In the genomic region with DNA sequence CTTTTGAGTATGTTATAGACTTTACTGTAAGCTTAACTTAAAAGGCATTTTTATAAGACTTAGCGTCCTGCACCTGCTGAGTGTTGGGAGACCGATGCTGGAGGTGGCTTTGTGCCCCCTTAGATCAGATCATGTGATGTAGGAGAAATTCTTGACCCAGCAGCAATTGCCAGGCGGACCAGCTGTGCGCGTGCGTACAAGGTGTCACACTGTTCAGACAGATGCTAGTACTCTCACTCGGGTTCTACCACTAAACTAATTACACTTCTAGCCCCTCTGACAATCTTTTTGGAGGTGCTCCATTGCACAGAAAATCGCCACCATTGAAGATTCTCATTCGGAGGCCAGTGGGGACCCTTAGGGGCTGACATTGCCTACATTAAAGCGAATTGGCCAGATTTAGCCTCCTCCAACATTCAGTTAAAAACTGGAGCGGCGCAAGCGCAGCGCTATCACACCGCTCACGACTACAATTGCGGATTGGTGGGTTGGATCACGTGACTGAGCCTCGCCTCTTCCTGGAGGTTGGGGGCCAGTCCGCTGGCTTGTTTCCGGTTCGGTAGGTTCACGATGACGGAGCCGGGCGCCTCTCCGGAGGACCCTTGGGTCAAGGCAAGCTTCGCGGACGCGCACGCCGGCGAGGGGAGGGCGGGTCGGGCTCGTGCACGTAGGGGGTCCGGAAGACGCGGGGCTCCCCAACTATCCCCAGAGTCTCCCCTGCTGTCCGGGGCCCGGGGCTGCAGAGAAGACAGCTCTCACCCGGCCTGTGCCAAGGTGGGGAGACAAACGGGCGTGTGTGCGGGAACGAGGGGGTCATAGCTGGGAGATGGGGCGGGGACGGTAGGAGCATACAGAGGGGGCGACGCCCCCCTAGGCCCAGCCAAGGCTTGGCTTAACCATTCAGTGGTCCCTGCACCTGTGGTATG, we compare ENCODE assay signal across 8 mouse cellular contexts. TPM values are rescaled to one million over a fixed set of nuclear protein-coding genes. Genes with fewer than 3 reads are reported as not detected.
DNase-seq lines count a peak whose midpoint lies in the region; ATAC-seq and TF ChIP-seq lines count a peak whose summit lies in the region.

Mlx (plus strand) TSS at position 522 of the 926 bp plus-strand sequence.

- peak within 1 kb of the TSS; percentile 81 for H3K4me2 ChIP-seq in forebrain, embryonic 13.5 days
- peak within 1 kb of the TSS; percentile 98 for H3K4me2 ChIP-seq in liver, postnatal 0 days (ENCODE audit: low read depth, low read length)
- H3K4me2 ChIP-seq in neural tube, embryonic 14.5 days (ENCODE audit: low read depth, low read length): peak within 1 kb of the TSS; percentile 100

- H3K4me1 ChIP-seq in E14TG2a.4 (replicated peaks; ENCODE audit: low read depth, low read length): peaks cover 60% of the 10 kb centered on the region
- peaks cover 42% of the 10 kb centered on the region for H3K4me1 ChIP-seq in forebrain, embryonic 13.5 days
- peaks cover 36% of the 10 kb centered on the region for H3K4me1 ChIP-seq in liver, postnatal 0 days (ENCODE audit: insufficient read depth)
- peaks cover 27% of the 10 kb centered on the region for H3K4me1 ChIP-seq in neural tube, embryonic 14.5 days (ENCODE audit: control insufficient read depth, insufficient read depth, low read length)

- H3K9me3 ChIP-seq in E14TG2a.4 (ENCODE audit: low read length): no peaks in the 10 kb centered on the region
- H3K9me3 ChIP-seq in forebrain, embryonic 13.5 days (replicated peaks): no peaks in the 10 kb centered on the region
- no peaks in the 10 kb centered on the region for H3K9me3 ChIP-seq in liver, postnatal 0 days (ENCODE audit: low read length)
- no peaks in the 10 kb centered on the region for H3K9me3 ChIP-seq in neural tube, embryonic 14.5 days (ENCODE audit: control insufficient read depth, low read length)

- 1% methylated on average over 52 of the region's 52 CpGs for WGBS in forebrain, embryonic 13.5 days
- WGBS in large intestine, adult 2 months: under 1% methylated on average over 52 of the region's 52 CpGs
- 2% methylated on average over 51 of the region's 52 CpGs for WGBS in liver, postnatal 0 days (ENCODE audit: insufficient replicate concordance)
- under 1% methylated on average over 50 of the region's 52 CpGs for WGBS in neural tube, embryonic 14.5 days

- ATAC-seq in forebrain, embryonic 13.5 days: peak; percentile 85
- peak; percentile 73 for ATAC-seq in liver, postnatal 0 days
- ATAC-seq in neural tube, embryonic 14.5 days (ENCODE audit: low read depth): peak; percentile 85

- peak within 1 kb of the TSS; percentile 93 for H3K9ac ChIP-seq in forebrain, embryonic 13.5 days
- H3K9ac ChIP-seq in liver, postnatal 0 days (replicated peaks): peak within 1 kb of the TSS; percentile 86
- H3K9ac ChIP-seq in neural tube, embryonic 14.5 days (replicated peaks; ENCODE audit: low read depth, low read length): peak within 1 kb of the TSS; percentile 83

- H3K4me3 ChIP-seq in E14TG2a.4 (replicated peaks; ENCODE audit: low read length): peak within 1 kb of the TSS; percentile 90
- peak within 1 kb of the TSS; percentile 84 for H3K4me3 ChIP-seq in forebrain, embryonic 13.5 days
- peak within 1 kb of the TSS; percentile 80 for H3K4me3 ChIP-seq in liver, postnatal 0 days (ENCODE audit: low read depth, low read length)
- H3K4me3 ChIP-seq in neural tube, embryonic 14.5 days (ENCODE audit: low read depth, low read length): peak within 1 kb of the TSS; percentile 75

- intact Hi-C loops in heart, postnatal 10 days (cut with DNase I): no loop called here

- peaks cover 2% of the 10 kb centered on the region for H3K27me3 ChIP-seq in E14TG2a.4 (ENCODE audit: insufficient read depth, low read length)
- no peaks in the 10 kb centered on the region for H3K27me3 ChIP-seq in forebrain, embryonic 13.5 days
- no peaks in the 10 kb centered on the region for H3K27me3 ChIP-seq in liver, postnatal 0 days (ENCODE audit: insufficient read depth, low read length)
- no peaks in the 10 kb centered on the region for H3K27me3 ChIP-seq in neural tube, embryonic 14.5 days (ENCODE audit: control insufficient read depth, insufficient read depth, low read length)

- DNase-seq in c-Kit-positive CD71-positive TER-119-positive erythroid progenitor cells, embryonic 14.5 days (ENCODE audit: low spot score): peak; percentile 90
- peak; percentile 93 to 95 for DNase-seq in heart, postnatal 10 days
- DNase-seq in large intestine, adult 2 months (ENCODE audit: low read depth, low spot score): peak; percentile 92
- DNase-seq in liver, postnatal 0 days: peak; percentile 91
- peak; percentile 90 for DNase-seq in testis, postnatal 10 days (ENCODE audit: low spot score)

- peaks cover 69% of the 10 kb centered on the region for H3K36me3 ChIP-seq in E14TG2a.4 (ENCODE audit: insufficient read depth, low read length)
- H3K36me3 ChIP-seq in forebrain, embryonic 13.5 days (ENCODE audit: poor library complexity, severe bottlenecking): peaks cover 51% of the 10 kb centered on the region
- H3K36me3 ChIP-seq in liver, postnatal 0 days (replicated peaks; ENCODE audit: insufficient read depth, low read length): peaks cover 46% of the 10 kb centered on the region
- H3K36me3 ChIP-seq in neural tube, embryonic 14.5 days (ENCODE audit: control insufficient read depth, insufficient read depth, low read length): peaks cover 34% of the 10 kb centered on the region

- H3K27ac ChIP-seq in forebrain, embryonic 13.5 days: peak within 1 kb of the TSS; percentile 84
- peak within 1 kb of the TSS; percentile 87 for H3K27ac ChIP-seq in liver, postnatal 0 days (ENCODE audit: low read depth)
- H3K27ac ChIP-seq in neural tube, embryonic 14.5 days (ENCODE audit: low read depth, low read length): peak within 1 kb of the TSS; percentile 75

- no peak for TF ChIP-seq CTCF in E14TG2a.4 (conservative IDR thresholded peaks at IDR 0.05; ENCODE audit: low read length)
- no peak for TF ChIP-seq CTCF in liver, postnatal 0 days (IDR thresholded peaks at IDR 0.05; ENCODE audit: low read depth)

- TF ChIP-seq EP300 in liver, postnatal 0 days (IDR thresholded peaks at IDR 0.05; ENCODE audit: low read depth): no peak

RNA-seq across cellular contexts. Expression of gene Mlx, which starts in this region (rescaled TPM):
- 71.1 and 81.2 TPM in 2 replicates for polyA plus RNA-seq in forebrain, embryonic 13.5 days (2015; fragmentation: Nextera tagmentation; extraction: Ambion mirVana)
- 10 to 100 TPM; 14.1 to 18.1 TPM for total RNA-seq in heart, postnatal 10 days (2021)
- 144 and 164 TPM in 2 replicates for polyA plus RNA-seq in large intestine, adult 2 months (2012; rRNA removed)
- polyA plus RNA-seq in liver, postnatal 0 days (2015; fragmentation: Nextera tagmentation; extraction: Ambion mirVana): 24.1 and 26.1 TPM in 2 replicates
- 84.6 and 95.7 TPM in 2 replicates for polyA plus RNA-seq in neural tube, embryonic 14.5 days (2014; fragmentation: Nextera tagmentation; extraction: Ambion mirVana)

Comparison
In these comparisons a context has a peak if more than half of its experiments do, and no peak if none do; other contexts are left out.
1. Peak in every context shown above with its lines: DNase-seq, ATAC-seq, H3K4me3 ChIP-seq and H3K27ac ChIP-seq.